Mouse (Mus musculus) forebrain, embryonic 13.5 days (tissue): Measurements from ENCODE around the gene Pdlim4. TPM values are rescaled to one million over a fixed set of nuclear protein-coding genes. Genes with fewer than 3 reads are reported as not detected.
A peak's percentile ranks its signal among the peaks of the same experiment; 100 is the strongest.

Experiments used
- ATAC-seq: fragments of 200-750 bp; cut with Nextera tagmentation; 2 replicates; pipeline ENCODE4 v1.8.0; 2017
- H3K27ac ChIP-seq: fragments of 300-500 bp; sonication (generic); 2 replicates; pipeline ENCODE4 v1.5.1; 2015; ENCODE audit warnings: inconsistent platforms, mild to moderate bottlenecking, moderate library complexity
- H3K27me3 ChIP-seq: fragments of 300-500 bp; sonication (generic); 2 replicates; pipeline ENCODE4 v1.6.1; 2015; ENCODE audit warnings: mild to moderate bottlenecking, inconsistent platforms
- H3K36me3 ChIP-seq: fragments of 300-500 bp; sonication (generic); 2 replicates; pipeline ENCODE4 v1.6.1; 2015; ENCODE audit warnings: mild to moderate bottlenecking, inconsistent platforms; ENCODE audit not compliant: poor library complexity, severe bottlenecking
- H3K4me1 ChIP-seq: fragments of 300-500 bp; sonication (generic); 2 replicates; pipeline ENCODE4 v1.6.1; 2015; ENCODE audit warnings: inconsistent platforms
- H3K4me2 ChIP-seq: fragments of 300-500 bp; sonication (generic); 2 replicates; pipeline ENCODE4 v1.6.1; 2015; ENCODE audit warnings: inconsistent platforms, mild to moderate bottlenecking, moderate library complexity
- H3K4me3 ChIP-seq: fragments of 300-500 bp; sonication (generic); 2 replicates; pipeline ENCODE4 v1.5.1; 2015; ENCODE audit warnings: mild to moderate bottlenecking, inconsistent platforms
- H3K9ac ChIP-seq: fragments of 300-500 bp; sonication (generic); 2 replicates; pipeline ENCODE4 v1.6.1; 2015; ENCODE audit warnings: mild to moderate bottlenecking, inconsistent platforms
- H3K9me3 ChIP-seq: fragments of 300-500 bp; sonication (generic); replicated peaks from 2 replicates; pipeline ENCODE4 v1.6.1; 2016; ENCODE audit warnings: inconsistent platforms
- WGBS: fragments of 180-500 bp; shearing (Covaris S2); methylation state at CpG from one replicate; pipeline ENCODE4 v1.1.7; 2015; 5-methylcytosine and 5-hydroxymethylcytosine counted together
- polyA plus RNA-seq: library from polyadenylated mRNA; unstranded; fragments of >200 nt; fragmentation: Nextera tagmentation; extraction: Ambion mirVana; gene quantifications from 2 replicates; pipeline ENCODE4 v1.2.1, GENCODE M21; 2015

Pdlim4 gene
- polyA plus RNA-seq, 1 experiment from 2014 or later: 38.3 TPM

DNA sequence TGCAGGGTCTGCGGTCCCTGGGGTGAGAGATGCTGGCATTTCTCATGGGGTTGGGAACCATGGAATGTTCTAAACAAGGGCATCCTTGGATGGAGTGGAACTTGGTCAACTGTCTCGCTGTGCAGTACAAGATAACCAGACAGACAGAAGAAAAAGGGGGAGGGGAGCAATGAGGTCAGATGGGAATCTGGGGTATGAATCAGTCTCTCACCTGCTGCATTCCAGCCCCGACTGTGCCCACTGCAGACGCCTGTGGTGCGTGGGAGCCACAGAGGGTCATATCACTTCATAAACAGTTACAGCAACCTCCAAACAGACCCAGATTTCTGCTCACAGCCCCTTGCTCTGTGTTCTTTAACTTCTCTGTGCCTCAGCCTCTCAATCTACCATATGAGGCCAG is 2.4 kb downstream of the Pdlim4 start:
- Histone ChIP-seq H3K4me3 (no peak overlapping the region), H3K36me3 (no peaks in the 10 kb centered on the region), H3K27ac (no peak overlapping the region), H3K9ac (no peak overlapping the region), H3K27me3 (peaks cover 5% of the 10 kb centered on the region; the same call in 1 of the 2 replicates), H3K4me1 (peaks cover 40% of the 10 kb centered on the region), H3K9me3 (no peaks in the 10 kb centered on the region), H3K4me2 (no peak overlapping the region)
- ATAC-seq: no peak
- 85% methylated on average over 5 of the region's 5 CpGs for WGBS

DNA sequence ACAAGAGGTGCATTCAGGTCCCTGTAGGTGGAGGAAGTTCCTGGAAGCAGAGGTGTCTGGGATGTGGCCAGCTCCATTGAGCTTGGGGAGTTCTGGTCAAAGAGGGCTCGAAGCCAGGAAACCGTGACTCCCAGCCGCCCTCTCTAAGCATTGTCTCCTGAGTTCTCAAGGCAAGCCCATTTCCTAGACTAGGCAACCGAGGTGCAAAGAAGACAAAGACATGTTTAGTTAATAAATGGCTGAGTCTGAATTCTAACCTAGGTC is 3.0 kb downstream of the Pdlim4 start:
- Histone ChIP-seq H3K36me3 (no peaks in the 10 kb centered on the region), H3K9ac (no peak overlapping the region), H3K27ac (no peak overlapping the region), H3K4me3 (no peak overlapping the region), H3K27me3 (peaks cover 3% of the 10 kb centered on the region; the same call in 1 of the 2 replicates), H3K4me1 (peaks cover 40% of the 10 kb centered on the region), H3K4me2 (no peak overlapping the region), H3K9me3 (no peaks in the 10 kb centered on the region)
- no peak for ATAC-seq
- 89% methylated on average over 4 of the region's 4 CpGs for WGBS

DNA sequence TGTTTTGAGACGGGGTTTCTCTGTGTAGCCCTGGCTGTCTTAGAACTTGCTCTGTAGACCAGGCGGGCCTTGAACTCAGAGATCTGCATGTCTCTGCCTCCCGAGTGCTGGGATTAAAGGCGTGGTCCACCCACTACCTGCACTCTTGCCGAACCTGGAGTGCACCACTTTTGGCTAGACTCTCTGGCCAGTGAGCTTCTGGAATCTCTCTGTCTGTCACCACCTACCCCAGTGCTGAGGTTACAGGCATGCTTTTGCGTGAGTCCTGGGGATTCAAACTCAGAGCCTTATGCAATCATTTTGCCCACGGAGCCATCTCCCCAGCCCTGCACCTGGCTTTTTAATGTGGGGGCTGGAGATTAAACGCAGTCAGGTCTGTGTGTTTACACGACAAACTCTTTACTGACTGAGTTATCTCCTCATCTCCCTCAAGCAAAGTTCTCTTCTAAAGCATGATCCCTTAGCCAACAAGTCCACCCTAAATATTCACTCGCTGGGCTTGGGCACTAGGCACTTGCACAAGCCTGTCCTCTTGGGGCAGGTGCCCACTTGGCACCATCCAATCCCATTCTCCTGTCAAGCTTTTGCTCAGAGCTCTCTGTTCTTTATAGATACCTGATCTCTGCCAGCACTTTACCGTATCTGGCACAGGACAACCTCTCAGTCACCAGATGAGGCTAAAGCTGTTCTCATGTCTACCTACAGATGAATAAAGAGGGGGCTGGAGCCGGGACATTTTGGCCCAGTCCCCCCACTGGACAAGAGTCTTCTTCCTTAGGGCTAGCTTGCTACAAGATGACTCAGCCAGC is 3.5 kb downstream of the Pdlim4 start:
- H3K4me2 ChIP-seq: no peak overlapping the region
- no peak overlapping the region for H3K4me3 ChIP-seq
- H3K4me1 ChIP-seq: peaks cover 40% of the 10 kb centered on the region
- no peak for ATAC-seq
- H3K9me3 ChIP-seq: no peaks in the 10 kb centered on the region
- H3K9ac ChIP-seq: no peak overlapping the region
- no peak overlapping the region for H3K27ac ChIP-seq
- H3K36me3 ChIP-seq: no peaks in the 10 kb centered on the region
- H3K27me3 ChIP-seq: peaks cover 3% of the 10 kb centered on the region; the same call in 1 of the 2 replicates
- 92% methylated on average over 12 of the region's 12 CpGs for WGBS

DNA sequence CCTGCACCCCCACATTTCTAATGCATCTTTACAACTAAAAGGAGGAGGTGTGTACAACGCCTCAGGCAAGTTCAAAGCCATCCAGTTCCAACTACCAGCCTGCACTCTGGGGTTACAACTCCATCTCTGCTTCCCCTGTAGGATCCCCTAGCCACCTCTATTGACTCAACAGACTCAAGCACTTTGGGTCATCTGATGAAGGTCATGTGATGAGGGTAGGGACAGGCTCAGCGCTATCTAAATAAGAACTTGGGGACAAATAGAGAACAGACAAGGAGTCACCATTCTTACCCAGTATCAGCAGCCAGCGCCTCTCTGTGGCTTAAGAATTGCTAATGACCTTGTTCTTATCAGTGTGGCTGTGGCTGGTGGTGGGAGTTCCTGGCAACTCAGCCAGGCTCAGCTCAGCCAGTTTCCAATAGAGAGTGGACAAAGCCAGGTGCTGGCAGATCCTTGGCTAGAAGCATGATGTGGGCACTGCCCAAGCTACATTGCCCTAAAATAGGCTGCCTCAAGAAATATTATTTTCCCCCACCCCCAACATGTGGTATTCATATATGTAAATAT is 4.3 kb downstream of the Pdlim4 start:
- no peak overlapping the region for H3K4me3 ChIP-seq
- H3K9me3 ChIP-seq: no peaks in the 10 kb centered on the region
- H3K36me3 ChIP-seq: no peaks in the 10 kb centered on the region
- no peak overlapping the region for H3K9ac ChIP-seq
- 74% methylated on average over 3 of the region's 3 CpGs for WGBS
- H3K4me1 ChIP-seq: peaks cover 40% of the 10 kb centered on the region
- peaks cover 3% of the 10 kb centered on the region; the same call in 1 of the 2 replicates for H3K27me3 ChIP-seq
- H3K27ac ChIP-seq: no peak overlapping the region
- H3K4me2 ChIP-seq: no peak overlapping the region
- no peak for ATAC-seq

DNA sequence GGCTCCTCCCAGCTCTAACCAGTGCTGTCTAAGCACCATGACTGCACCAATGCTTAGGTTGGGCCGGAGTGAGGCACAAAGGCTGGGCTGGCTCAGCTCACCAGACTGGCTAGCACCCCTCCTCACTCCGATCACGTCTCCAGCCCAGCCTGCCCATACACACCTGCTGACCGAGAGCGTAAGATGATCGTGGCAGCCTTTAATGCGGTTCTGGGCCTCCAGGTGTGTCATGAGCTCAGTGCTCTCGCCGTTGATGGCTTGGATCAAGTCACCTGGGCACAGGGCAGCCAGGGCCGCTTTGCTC is 5.4 kb downstream of the Pdlim4 start:
- H3K9ac ChIP-seq: no peak overlapping the region
- ATAC-seq: no peak
- H3K27ac ChIP-seq: no peak overlapping the region
- H3K4me3 ChIP-seq: no peak overlapping the region
- H3K36me3 ChIP-seq: no peaks in the 10 kb centered on the region
- no peaks in the 10 kb centered on the region for H3K9me3 ChIP-seq
- peaks cover 47% of the 10 kb centered on the region for H3K4me1 ChIP-seq
- H3K4me2 ChIP-seq: no peak overlapping the region
- WGBS: 92% methylated on average over 10 of the region's 10 CpGs
- H3K27me3 ChIP-seq: peaks cover 3% of the 10 kb centered on the region; the same call in 1 of the 2 replicates

GRCm38 (mm10) chr11:54062753-54063471 is 5.9 kb downstream of the Pdlim4 start:
- H3K4me2 ChIP-seq: no peak overlapping the region
- 69% methylated on average over 9 of the region's 9 CpGs for WGBS
- H3K4me1 ChIP-seq: peaks cover 47% of the 10 kb centered on the region
- no peak overlapping the region for H3K4me3 ChIP-seq
- H3K36me3 ChIP-seq: no peaks in the 10 kb centered on the region
- H3K9ac ChIP-seq: no peak overlapping the region
- H3K27ac ChIP-seq: peak overlapping the region; percentile 68
- ATAC-seq: no peak
- H3K27me3 ChIP-seq: no peaks in the 10 kb centered on the region; the same call in 1 of the 2 replicates
- no peaks in the 10 kb centered on the region for H3K9me3 ChIP-seq

- peak overlapping the region; percentile 68 for H3K27ac ChIP-seq
Measured at GRCm38 (mm10) chr11:54062086-54062752, 6.6 kb downstream of the Pdlim4 start.

GRCm38 (mm10) chr11:54060316-54060715 is 8.5 kb downstream of the Pdlim4 start:
- ATAC-seq: no peak
- no peak overlapping the region for H3K4me2 ChIP-seq
- H3K27me3 ChIP-seq: no peaks in the 10 kb centered on the region
- no peaks in the 10 kb centered on the region for H3K36me3 ChIP-seq
- no peak overlapping the region for H3K27ac ChIP-seq
- peaks cover 40% of the 10 kb centered on the region for H3K4me1 ChIP-seq
- WGBS: 52% methylated on average over 9 of the region's 9 CpGs
- H3K9ac ChIP-seq: no peak overlapping the region
- no peaks in the 10 kb centered on the region for H3K9me3 ChIP-seq
- no peak overlapping the region for H3K4me3 ChIP-seq

More at GRCm38 (mm10) chr11:54062086-54062752, 6.6 kb downstream of the Pdlim4 start:
- H3K4me1 ChIP-seq: peaks cover 47% of the 10 kb centered on the region
- no peaks in the 10 kb centered on the region; the same call in 1 of the 2 replicates for H3K27me3 ChIP-seq
- H3K4me3 ChIP-seq: no peak overlapping the region
- no peak overlapping the region for H3K9ac ChIP-seq
- no peaks in the 10 kb centered on the region for H3K36me3 ChIP-seq
- H3K4me2 ChIP-seq: no peak overlapping the region
- 53% methylated on average over 12 of the region's 12 CpGs for WGBS
- no peaks in the 10 kb centered on the region for H3K9me3 ChIP-seq
- no peak for ATAC-seq

DNA sequence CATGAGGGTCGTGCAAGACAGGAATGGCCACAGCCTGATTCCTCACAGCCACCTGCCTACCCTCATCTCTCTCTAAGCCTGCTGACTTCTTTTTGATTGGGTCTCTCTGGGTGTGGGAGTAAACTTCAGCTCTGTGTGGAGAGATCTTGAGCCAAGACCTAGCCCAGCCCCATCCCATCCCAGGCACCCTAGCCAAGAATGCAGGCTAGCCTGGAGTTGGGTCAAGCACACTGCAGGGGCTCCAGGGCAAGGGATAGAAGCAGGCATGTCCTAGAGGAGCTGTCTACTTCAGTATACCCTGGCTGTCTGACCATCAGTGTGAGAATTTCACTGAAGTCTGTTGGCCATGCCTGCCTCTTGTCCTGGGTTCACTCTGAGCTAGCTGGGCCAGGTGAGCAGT is 9.3 kb downstream of the Pdlim4 start:
- ATAC-seq: no peak
- Histone ChIP-seq H3K27me3 (no peaks in the 10 kb centered on the region), H3K9me3 (no peaks in the 10 kb centered on the region), H3K9ac (no peak overlapping the region), H3K4me1 (peaks cover 40% of the 10 kb centered on the region), H3K27ac (peak overlapping the region; percentile 87), H3K4me3 (no peak overlapping the region), H3K36me3 (no peaks in the 10 kb centered on the region), H3K4me2 (no peak overlapping the region)
- WGBS: 65% methylated on average over 1 of the region's 1 CpGs

- H3K9ac ChIP-seq: peak overlapping the region; percentile 26; the same call in 1 of the 2 replicates
- H3K4me2 ChIP-seq: peak overlapping the region; percentile 26
- H3K4me3 ChIP-seq: no peak overlapping the region
- peak; percentile 72 for ATAC-seq
- H3K27ac ChIP-seq: peak overlapping the region; percentile 87
- 4% methylated on average over 5 of the region's 6 CpGs for WGBS
- H3K36me3 ChIP-seq: no peaks in the 10 kb centered on the region
- H3K9me3 ChIP-seq: no peaks in the 10 kb centered on the region
- H3K4me1 ChIP-seq: peaks cover 40% of the 10 kb centered on the region
- no peaks in the 10 kb centered on the region for H3K27me3 ChIP-seq
Measured at GRCm38 (mm10) chr11:54058643-54059042, 10.2 kb downstream of the Pdlim4 start.

DNA sequence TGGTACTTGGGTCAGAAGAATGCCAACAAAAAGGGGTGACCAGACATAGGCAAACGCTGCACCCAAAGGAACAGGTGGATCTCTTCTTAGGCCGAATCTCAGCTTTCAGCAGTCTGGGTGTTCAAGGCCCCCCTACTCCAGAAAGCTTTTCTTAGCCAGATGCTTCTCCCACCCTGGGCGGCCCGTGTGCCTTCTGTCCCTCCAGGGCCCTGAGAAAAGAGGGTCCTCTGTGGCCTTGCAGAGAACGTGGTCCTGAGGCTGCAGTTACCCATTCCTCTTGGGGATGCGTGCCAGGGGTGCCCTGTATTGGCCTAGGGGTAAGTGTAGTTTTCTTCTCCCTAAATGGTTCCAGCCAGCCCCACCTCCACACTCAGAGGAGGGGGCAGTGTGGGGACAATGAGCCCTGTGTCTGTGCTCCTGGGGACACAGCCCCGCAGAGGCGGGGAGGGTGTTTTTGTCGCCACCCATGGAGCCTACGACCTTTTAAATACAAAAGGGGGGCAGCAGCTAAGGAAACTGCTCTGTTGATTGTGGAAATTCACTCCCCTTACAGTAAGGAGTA is 10.7 kb downstream of the Pdlim4 start:
- peaks cover 38% of the 10 kb centered on the region for H3K4me1 ChIP-seq
- H3K4me3 ChIP-seq: no peak overlapping the region
- peak overlapping the region; percentile 26 for H3K9ac ChIP-seq
- H3K27ac ChIP-seq: peak overlapping the region; percentile 87
- no peaks in the 10 kb centered on the region for H3K27me3 ChIP-seq
- 28% methylated on average over 10 of the region's 10 CpGs for WGBS
- H3K36me3 ChIP-seq: no peaks in the 10 kb centered on the region
- no peaks in the 10 kb centered on the region for H3K9me3 ChIP-seq
- H3K4me2 ChIP-seq: peak overlapping the region; percentile 26
- peak; percentile 79 for ATAC-seq

- Histone ChIP-seq H3K4me3 (no peak overlapping the region), H3K4me1 (peaks cover 31% of the 10 kb centered on the region), H3K36me3 (no peaks in the 10 kb centered on the region), H3K27me3 (no peaks in the 10 kb centered on the region), H3K4me2 (no peak overlapping the region), H3K9ac (peak overlapping the region; percentile 40; the same call in 1 of the 2 replicates), H3K9me3 (no peaks in the 10 kb centered on the region), H3K27ac (peak overlapping the region; percentile 87)
- ATAC-seq: no peak
- 28% methylated on average over 2 of the region's 2 CpGs for WGBS
Measured at GRCm38 (mm10) chr11:54057428-54057827, 11.4 kb downstream of the Pdlim4 start.
